Mouse (Mus musculus) left cerebral cortex, adult 2 months (tissue): ENCODE results near the gene Gpc3. TPM values are rescaled to one million over a fixed set of nuclear protein-coding genes. Genes with fewer than 3 reads are reported as not detected.

Experiments
- DNase-seq, 2 experiments: peaks; one replicate each; pipeline ENCODE4 v3.0.0; 2021 to 2022; ENCODE audit warnings: low spot score in 2 of 2, mixed read lengths in 1 of 2; ENCODE audit errors: extremely low spot score in 1 of 2
- H3K27ac ChIP-seq: fragments of 200-600 bp; 2 replicates; pipeline ENCODE4 v1.8.1; 2022
- H3K4me3 ChIP-seq: fragments of 200-600 bp; 2 replicates; pipeline ENCODE4 v1.8.1; 2022
- CTCF ChIP-seq: fragments of 200-600 bp; IDR thresholded peaks from 2 replicates; pipeline ENCODE4 v1.8.1; 2022; ENCODE audit warnings: antibody characterized with exemption, mild to moderate bottlenecking, moderate library complexity
- intact Hi-C: fragments of 180-260 bp; cut with DNase I; formaldehyde crosslinking; loops from one replicate; pipeline ENCODE4 v1.15.1; 2025
- long read RNA-seq, 2 experiments: library from polyadenylated mRNA; stranded (forward); transcript quantifications; one replicate each; pipeline ENCODE4 v2.0.0; 2021; ENCODE audit warnings: borderline mapping rate in 2 of 2
- total RNA-seq, 2 experiments: library from RNA; stranded (reverse); gene quantifications; 2 replicates each; pipeline ENCODE4 v1.2.3; 2021

Gpc3 gene
- total RNA-seq: 1 to 10 TPM; 5.9 to 6.6 TPM
- long read RNA-seq, experiment 1, partial matches to known transcripts: 0 of 1 reads
- long read RNA-seq, experiment 1, other reads (novel, unspliced or antisense): 0 of 1 reads
- long read RNA-seq, experiment 2, transcript Gpc3-201 (8 exons, 2,216 nt): major isoform, 5 of 5 reads
- long read RNA-seq, experiment 2, partial matches to known transcripts: 0 of 5 reads
- long read RNA-seq, experiment 2, other reads (novel, unspliced or antisense): 0 of 5 reads

DNA sequence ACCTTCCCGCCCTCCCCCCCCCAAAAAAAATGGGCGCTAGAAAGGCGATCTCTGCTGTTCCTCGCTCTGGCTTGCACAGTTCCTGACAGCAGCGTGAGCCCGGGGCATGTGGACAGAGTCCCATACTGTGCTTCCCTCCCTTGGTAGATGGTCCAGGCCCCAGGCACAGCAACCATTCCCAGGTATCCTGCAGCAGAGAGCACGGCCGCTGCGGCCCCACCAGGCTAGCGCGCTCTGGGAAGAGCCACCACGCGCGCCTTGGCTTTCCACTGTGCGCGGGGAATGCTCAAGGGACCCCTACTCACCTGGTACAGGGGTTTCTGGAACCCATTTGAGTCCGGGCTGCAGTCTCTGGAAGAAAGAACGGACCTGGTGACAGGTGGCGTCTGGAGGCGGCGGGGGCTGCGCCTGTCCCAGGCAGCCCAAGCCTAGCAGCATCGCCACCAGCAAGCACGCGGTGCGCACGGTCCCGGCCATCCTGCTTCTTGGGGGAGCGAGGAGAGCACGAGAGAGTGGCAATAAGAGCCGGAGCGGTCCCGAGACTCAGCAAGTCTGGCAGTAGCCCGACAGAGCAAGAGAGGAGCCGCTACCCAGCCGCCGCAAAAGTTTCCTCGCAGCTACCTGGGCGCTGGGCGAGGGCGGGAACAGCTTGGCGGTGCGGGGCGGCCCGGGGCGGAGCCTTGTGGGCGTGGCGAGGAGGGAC lies at the start of gene Gpc3:
Gene Gpc3 (minus strand): TSS at position 623 of the 703 bp plus-strand sequence.
- peak; percentile 43 to 47 for DNase-seq
- TF ChIP-seq CTCF: no peak
- intact Hi-C loops: no loop called here
- H3K27ac ChIP-seq: no peak within 1 kb of the TSS
- peak within 1 kb of the TSS; percentile 41 for H3K4me3 ChIP-seq

DNA sequence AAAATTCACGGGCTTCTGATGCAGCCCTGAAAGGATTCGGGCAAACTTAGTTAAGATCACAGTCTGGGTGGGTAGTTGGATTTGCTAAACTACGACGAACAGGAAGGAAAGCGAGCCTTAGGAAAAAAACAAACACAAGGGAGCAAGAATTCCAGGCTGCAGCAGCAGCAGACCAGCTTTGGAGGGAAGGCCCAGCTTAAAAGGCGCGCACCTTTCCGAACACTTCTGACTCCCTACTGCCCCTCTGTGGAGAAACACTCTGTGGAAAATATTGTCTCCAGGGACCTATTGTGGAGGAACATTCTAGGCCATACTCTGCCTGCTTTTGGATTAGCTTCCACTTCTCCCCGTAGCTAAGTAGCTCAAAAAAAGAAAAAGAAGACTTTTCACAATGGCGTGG lies 38.2 kb upstream of the Gpc3 start:
- peak; percentile 59 for TF ChIP-seq CTCF
- Histone ChIP-seq H3K4me3 (no peak overlapping the region), H3K27ac (no peak overlapping the region)
- intact Hi-C loops: loop anchor here (1.0 kb wide), 1 partner anchor 199 kb away; no protein-coding TSS in a partner anchor
- DNase-seq: peak; percentile 15 to 17

DNA sequence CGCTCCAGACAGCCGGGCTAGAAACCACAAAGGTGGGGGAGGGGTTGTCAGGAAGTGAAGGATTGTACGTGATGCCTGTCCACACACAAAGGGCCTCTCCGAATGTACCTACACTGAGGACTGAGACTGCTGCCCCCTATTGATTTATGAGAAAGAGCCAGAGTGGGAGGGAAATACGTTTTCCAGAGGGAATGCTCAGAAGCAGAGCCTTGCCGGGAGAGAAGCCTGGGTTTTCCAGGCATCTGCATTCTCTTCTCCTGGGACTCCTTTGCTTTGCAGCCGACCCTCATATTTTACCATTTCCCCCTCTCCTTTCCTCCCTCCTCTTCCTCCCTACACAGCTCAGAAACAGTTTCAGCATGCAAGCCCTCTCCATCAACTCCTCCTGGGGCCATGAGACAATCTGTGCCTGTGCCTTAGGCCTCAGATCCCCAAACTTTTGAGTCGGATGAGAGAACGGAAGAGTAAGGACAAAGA lies 37.8 kb upstream of the Gpc3 start:
- no peak for DNase-seq
- TF ChIP-seq CTCF: no peak
- intact Hi-C loops: loop anchor here (1.0 kb wide), 1 partner anchor 198 kb away; no protein-coding TSS in a partner anchor
- H3K27ac ChIP-seq: no peak overlapping the region
- no peak overlapping the region for H3K4me3 ChIP-seq

DNA sequence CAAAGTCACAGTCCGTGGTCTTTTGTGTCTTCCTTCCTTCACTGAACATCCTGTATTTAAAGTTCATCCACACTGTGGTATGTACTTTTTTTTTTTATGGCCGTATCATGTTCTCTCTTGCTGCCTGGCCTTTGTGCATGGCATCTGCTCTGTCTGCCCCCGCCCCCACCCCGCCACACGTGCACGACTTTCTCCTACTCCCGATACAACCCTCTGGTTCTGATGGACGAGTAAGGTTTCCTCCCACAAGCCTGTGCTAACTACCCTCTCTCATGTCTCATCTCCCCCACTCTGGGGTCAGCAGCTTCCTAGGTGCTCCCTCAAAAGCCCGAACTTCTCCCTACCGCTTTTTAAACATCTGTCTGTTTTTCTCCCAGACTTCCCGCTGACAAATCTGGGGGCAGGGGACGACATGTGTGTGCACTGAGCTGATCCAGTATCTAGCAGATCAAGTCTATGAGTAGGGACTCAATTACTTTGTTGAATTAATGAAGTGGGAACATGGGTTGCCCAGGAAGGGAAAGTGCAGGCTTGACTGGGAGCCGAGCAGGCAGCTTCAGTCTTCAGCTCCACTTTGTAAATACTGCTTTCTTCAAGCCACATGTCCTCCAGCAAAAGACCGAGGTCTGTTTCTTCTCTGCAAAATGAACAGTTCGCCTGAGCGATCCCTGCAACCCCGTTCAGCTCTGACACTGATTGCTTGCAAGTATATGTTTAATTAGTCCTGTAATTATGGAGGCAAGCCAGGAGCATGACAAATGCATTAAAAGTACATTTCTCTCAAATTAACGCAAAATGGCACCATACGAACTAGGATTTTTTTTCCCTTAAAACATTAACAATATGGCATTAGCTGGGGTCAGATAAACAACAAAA lies 35.4 kb upstream of the Gpc3 start:
- no peak overlapping the region for H3K27ac ChIP-seq

DNA sequence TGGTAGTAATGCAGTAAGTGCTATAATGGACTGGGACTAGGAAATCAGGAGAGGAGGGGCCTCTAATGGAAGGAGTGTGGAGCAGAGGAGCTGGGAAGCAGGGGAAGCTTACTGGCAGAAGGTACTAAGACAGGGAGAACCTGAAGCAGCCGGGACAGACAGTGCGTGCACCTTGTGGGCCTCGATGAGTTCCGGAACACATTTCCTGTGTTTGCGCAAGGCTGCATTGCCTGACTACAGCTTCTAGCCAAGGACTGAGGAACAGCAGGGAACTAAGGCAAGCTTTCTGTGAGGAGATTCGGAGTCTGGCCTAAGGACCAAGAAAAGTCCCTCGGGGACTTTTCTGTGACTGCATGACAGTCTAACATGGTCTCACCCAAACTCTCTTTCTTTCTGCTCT lies 30.6 kb upstream of the Gpc3 start:
- no peak for DNase-seq
- no peak overlapping the region for H3K4me3 ChIP-seq
- no peak overlapping the region for H3K27ac ChIP-seq
- no peak for TF ChIP-seq CTCF
- intact Hi-C loops: no loop called here

More for the DNA sequence above, 35.4 kb upstream of the Gpc3 start:
- intact Hi-C loops: no loop called here
- no peak for DNase-seq
- TF ChIP-seq CTCF: no peak
- no peak overlapping the region for H3K4me3 ChIP-seq

DNA sequence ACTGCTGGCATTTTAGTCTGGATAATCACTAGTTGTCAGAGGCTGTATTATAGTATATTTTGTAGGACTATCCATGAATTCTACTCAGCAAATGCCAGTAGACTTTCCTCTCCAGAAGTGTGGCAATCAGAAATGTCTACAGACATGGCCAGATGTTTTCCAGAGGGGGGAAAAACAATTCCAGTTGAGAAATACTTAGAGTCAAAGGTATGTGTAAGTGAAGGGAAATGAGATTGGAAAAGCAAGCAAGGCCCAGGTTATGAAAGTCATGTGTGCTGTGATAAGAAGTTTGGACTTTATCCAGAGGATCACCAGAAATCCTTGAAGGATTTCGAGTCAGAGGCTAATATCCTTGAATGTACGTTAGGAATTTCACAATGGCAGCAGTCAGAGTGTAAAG lies 29.6 kb upstream of the Gpc3 start:
- no peak overlapping the region for H3K4me3 ChIP-seq
- TF ChIP-seq CTCF: no peak

DNA sequence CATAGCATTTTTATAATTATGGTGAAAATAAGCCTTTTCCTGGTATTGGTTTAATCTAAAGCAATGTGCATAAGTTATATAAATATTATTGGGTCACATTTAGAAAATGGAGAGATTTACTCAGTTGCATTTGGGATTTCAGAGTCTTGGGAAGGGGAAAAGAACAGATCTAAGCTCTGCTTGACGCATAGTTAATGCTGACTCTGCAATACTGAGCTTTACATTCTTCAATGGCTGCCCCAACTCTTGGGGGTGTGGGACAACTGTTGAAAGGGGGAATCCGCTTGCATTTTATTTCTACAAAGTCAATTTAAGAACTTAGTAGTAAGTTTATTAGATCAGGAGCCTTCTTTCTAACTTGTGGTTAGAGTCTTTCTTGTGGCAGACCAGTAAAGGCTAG lies 28.4 kb upstream of the Gpc3 start:
- intact Hi-C loops: no loop called here
- no peak overlapping the region for H3K4me3 ChIP-seq
- TF ChIP-seq CTCF: no peak
- no peak for DNase-seq
- H3K27ac ChIP-seq: no peak overlapping the region

More for the DNA sequence above, 29.6 kb upstream of the Gpc3 start:
- no peak overlapping the region for H3K27ac ChIP-seq
- intact Hi-C loops: no loop called here
- no peak for DNase-seq

DNA sequence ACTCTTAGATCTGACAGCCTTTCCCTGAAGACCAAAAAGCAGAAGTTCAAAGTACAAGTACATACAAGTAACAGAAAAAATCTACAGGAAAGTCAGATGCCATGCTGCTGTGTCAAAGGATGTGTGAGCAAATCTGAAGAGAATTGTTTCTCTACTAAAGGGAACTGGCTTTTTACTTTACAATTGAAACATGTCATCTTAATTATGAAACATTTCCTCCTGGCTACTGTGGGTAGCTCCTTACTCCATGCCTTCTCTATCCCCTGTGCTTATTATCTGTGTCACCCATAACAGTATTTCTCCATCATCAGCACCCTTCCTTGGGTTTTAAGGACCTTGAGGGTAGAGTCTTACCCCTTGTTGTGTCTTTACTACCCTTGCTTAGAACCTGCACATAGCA lies 23.7 kb upstream of the Gpc3 start:
- intact Hi-C loops: no loop called here
- no peak for DNase-seq
- TF ChIP-seq CTCF: no peak
- Histone ChIP-seq H3K27ac (no peak overlapping the region), H3K4me3 (no peak overlapping the region)

DNA sequence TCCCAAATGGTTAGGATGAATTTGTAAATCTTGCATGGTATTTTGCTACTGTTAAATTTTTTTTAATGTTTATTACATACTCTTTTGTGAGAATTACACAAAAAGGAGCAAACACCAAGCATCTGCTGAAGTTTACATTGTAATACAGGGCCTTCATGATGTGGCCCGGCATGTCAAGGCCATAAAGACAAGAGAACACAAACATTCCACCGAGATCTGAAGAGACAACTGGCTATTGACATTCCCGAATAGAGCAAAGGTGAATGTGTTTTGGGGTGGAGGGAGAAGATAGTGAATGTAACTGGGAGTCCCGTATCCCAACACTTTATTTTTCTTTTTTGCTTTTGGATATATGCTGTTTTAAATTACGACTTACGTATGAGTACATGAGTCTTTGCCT lies 20.2 kb upstream of the Gpc3 start:
- H3K4me3 ChIP-seq: no peak overlapping the region
- H3K27ac ChIP-seq: no peak overlapping the region
- intact Hi-C loops: no loop called here
- DNase-seq: no peak
- TF ChIP-seq CTCF: no peak

DNA sequence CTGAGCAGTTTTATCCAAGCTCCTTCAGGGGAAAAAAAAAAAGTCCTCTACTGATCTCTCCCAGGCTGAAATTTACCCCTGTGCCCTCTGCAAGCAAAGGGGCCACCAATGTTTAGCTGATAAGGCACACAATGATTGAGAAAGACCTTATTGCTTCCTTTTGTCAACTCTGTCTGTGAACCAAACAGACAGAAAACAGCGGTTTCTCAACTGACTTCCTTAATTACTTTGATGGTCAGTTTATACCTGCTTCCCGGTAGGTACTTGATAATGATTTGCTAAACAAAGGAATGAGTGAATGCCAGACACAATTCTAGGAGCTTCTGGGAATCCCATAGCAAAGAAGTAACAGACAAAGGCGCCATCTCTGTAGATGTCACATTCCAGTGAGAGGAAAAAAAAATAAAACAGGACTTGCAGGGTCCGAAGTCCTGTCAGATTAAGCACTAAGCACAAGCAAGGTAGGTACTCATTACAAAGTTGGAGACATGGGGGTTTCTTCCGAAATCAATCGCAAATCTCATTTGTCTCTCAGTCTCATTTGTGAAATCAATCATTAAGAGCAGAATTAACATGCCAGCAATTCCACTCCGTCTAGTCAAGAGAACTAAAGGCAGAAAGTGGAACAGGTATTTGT lies 19.1 kb upstream of the Gpc3 start:
- Histone ChIP-seq H3K27ac (no peak overlapping the region), H3K4me3 (no peak overlapping the region)
- intact Hi-C loops: no loop called here
- no peak for TF ChIP-seq CTCF
- no peak for DNase-seq

DNA sequence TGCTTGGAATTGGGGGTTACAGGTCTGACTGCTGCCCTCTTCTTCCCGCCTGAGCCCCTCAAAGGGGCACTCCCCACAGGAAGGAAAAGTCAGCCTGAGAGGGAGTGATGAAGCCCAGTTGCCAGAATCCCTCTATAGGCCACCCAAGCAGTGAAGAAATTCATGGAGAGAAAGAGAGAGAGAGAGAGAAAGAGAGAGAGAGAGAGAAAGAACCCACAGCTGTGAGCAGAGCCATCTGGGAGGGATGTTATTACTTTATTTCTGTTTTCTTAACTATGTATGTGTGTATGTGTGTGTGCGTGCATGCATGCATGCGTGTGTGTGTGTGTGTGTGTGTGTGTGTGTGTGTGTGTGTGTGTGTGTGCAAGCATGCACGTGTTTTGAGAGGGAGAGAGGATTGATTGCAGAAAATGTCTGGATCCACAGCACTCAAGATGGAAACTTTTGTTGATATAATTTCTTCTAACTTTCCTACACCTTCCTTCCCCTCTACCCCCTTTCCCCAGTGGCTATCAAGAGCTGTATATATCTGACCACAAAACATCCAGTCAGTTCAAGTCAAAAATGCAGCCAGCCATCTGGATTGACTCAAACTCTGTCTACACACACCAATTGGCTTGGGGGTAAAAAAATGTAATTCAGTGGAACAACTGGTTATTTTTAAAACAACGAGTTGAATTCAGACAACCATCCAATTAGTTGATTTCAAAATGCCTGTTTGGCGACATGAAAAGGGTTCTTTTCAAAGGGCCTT lies 13.4 kb upstream of the Gpc3 start:
- intact Hi-C loops: no loop called here
- no peak for TF ChIP-seq CTCF
- Histone ChIP-seq H3K27ac (no peak overlapping the region), H3K4me3 (no peak overlapping the region)
- no peak for DNase-seq
